Mouse (Mus musculus) heart, postnatal 0 days (tissue): ENCODE data around the gene BC055324.

Experiments used
- CTCF ChIP-seq: IDR thresholded peaks from 2 replicates; pipeline ENCODE4 v1.5.1; 2016; ENCODE audit warnings: antibody characterized with exemption, control low read depth, low read depth
- EP300 ChIP-seq: IDR thresholded peaks from 2 replicates; pipeline ENCODE4 v1.6.1; 2016; ENCODE audit warnings: antibody characterized with exemption, low read depth

DNA sequence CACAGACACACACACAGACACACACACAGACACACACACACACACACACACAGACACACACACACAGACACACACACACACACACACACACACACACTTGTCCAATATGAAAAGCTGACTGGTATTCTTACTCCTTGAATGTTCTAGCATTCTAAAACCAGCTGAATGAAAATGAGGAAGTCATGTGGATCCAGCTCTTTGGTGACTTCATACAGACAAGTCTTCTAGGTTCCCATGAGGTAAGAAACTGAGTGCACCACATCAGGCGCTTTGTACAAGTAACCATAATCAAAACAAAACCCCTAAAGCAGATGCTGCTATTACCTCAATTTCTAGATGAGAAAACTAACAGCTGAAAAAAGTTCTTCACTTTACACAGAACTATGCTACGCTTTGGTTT is 19.5 kb downstream of the BC055324 start:
- TF ChIP-seq EP300 (no peak), CTCF (no peak)
